Mouse (Mus musculus): Measurements from ENCODE around the gene Pld1.

Pld1 gene

DNA sequence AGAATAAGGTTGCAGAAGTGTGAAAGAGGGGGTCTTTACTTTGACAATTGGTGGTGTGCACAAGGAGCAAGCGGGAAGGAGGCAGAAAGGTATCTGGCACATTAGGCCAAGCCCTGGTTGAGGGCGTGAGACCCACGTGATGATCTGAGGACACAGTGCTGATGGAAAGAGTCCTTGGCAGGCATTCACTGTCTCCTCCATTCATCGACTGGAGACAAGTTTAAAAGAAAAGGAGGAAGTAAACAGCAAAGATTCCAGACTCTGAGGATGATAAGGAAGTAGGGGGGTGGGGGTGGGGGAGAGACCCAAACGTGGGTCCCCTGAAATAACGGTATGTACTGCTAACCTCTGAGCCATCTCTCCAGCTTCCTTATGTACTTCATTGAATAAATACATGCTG is 142.5 kb downstream of the Pld1 start:
- CTCF ChIA-PET: no interaction called here
- POLR2A ChIA-PET: no interaction called here

- CTCF ChIA-PET: no interaction called here
- POLR2A ChIA-PET: no interaction called here
Observed at GRCm38 (mm10) chr3:28083218-28083617, 144.7 kb downstream of the Pld1 start.

GRCm38 (mm10) chr3:28084281-28084680 is 145.8 kb downstream of the Pld1 start:
- ChIA-PET CTCF (no interaction called here), POLR2A (no interaction called here)

DNA sequence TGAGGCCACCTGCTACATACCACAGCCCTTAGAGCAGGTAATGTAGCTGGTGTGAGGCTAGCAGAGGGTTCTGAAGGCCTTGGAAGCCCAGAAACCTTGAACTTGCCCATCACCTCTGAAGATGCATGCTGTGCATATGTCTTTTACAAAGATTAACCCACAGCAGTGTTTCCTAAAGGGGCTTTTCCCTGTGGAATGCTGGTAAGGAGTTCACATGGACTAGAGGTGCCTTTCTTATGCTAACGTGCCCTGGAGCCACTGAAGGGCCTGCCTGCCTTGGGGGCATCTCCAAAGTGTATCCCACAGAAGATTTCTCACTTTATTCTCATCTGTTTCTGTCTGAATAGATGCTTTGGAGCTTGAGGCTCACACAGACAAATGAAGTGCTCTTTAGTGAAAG is 152.8 kb downstream of the Pld1 start:
- ChIA-PET CTCF (interaction anchor here in 1 of 4 experiments (0.7 kb wide), 1 partner anchor 189 kb away, joined by 3 read pairs; no protein-coding TSS in a partner anchor), POLR2A (interaction anchor here in 1 of 4 experiments (1.2 kb wide), 1 partner anchor 13 kb away, joined by 3 read pairs; no protein-coding TSS in a partner anchor)

- ChIA-PET CTCF (interaction anchor here in 1 of 4 experiments (0.7 kb wide), 1 partner anchor 190 kb away, joined by 3 read pairs; no protein-coding TSS in a partner anchor), POLR2A (interaction anchor here in 1 of 4 experiments (0.6 to 1.2 kb wide), 2 partner anchors 12 to 305 kb away, joined by 3 read pairs; no protein-coding TSS in a partner anchor)
Observed at GRCm38 (mm10) chr3:28091741-28092140, 153.2 kb downstream of the Pld1 start.

GRCm38 (mm10) chr3:28093684-28094302 is 155.3 kb downstream of the Pld1 start:
- CTCF ChIA-PET: no interaction called here
- POLR2A ChIA-PET: no interaction called here

- ChIA-PET CTCF (no interaction called here), POLR2A (no interaction called here)
Observed at GRCm38 (mm10) chr3:28095451-28095850, 157.0 kb downstream of the Pld1 start.

DNA sequence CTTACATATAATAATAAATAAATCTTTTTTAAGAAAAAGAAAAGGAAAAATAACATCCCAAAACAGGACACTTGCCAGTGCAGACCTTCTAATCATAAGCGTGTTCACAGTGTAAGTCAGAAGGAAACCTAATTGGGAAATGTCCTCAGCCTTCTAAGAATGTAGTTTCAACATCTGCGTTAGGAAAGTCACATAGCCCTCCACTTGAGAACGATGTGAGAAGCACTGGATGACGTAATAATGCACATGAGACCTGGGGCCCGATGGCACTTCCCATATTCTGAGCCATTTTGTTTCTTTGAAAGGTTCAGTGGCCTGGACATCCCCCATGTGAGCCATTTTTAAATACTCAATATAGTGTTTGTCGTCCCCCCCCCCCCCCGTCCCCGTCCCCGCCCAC is 160.7 kb downstream of the Pld1 start:
- ChIA-PET POLR2A (no interaction called here), CTCF (interaction anchor here in 2 of 4 experiments (0.6 to 1.0 kb wide), 2 partner anchors 58 to 81 kb away, joined by 3 read pairs; no protein-coding TSS in a partner anchor)

- POLR2A ChIA-PET: no interaction called here
- CTCF ChIA-PET: no interaction called here
Observed at GRCm38 (mm10) chr3:28104992-28105391, 166.5 kb downstream of the Pld1 start.

DNA sequence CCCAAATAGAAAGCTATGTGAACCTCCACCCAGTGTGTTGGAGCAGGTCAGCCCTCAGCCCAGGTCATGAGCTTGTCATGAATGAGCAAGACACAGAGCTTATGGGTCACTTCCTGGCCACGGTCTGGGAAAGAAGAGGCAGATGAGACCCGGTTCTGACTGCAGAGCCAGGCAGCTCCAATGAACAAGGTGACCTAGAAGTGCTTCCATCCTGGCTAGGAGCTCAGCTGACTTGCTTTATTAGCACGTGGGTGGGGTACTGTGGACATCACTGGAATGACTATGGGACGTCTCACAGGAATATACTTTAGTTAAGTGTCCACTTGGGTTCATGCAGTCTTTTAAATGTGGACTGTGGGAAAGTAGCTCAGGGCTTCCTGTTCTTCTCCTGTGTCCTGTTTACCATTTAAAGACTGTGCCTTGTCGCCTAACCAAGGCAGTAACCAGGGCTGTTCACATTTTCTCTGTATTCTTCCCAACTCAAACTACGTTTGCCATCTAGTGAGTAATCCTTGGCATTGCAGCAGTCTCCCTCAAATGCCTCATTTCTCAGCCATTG is 169.0 kb downstream of the Pld1 start:
- ChIA-PET POLR2A (interaction anchor here in 1 of 4 experiments (0.5 kb wide), 1 partner anchor 50 kb away, joined by 3 read pairs; no protein-coding TSS in a partner anchor), CTCF (interaction anchor here (0.6 to 2.0 kb wide), 9 partner anchors 89 to 769 kb away, joined by 3 to 5 read pairs (median 4); no protein-coding TSS in a partner anchor)

DNA sequence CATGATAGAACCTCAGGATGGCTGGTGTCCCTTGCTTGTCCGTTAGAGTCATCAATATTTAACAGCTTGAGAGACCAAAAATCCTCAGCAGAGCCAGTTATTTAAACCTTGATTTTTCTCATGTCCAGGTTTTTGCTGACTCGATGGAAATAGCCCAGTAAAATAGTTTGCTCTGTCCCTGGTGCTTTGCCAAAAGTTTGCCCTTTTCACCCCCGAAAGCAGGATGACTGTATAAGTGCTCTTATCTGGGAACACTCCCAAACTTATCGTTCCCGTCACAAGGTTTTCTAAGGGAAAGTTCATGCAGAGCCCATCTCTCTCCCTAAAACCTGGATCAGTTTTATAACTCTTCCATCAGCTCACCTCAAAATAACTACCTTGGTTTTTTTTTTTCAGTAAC is 173.0 kb downstream of the Pld1 start:
- ChIA-PET POLR2A (no interaction called here), CTCF (no interaction called here)

DNA sequence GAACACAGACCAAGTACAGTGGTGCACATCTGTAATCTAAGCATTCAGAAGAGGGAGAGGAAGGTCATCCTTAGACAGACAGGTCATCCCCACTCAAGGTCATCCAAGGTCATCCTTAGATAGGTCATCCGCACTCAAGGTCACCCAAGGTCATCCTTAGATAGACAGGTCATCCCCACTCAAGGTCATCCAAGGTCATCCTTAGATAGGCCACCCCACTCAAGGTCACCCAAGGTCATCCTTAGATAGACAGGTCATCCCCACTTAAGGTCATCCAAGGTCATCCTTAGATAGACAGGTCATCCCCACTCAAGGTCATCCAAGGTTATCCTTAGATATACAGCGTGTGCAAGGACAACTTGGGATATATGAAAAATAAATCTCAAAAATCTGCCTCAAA is 175.4 kb downstream of the Pld1 start:
- POLR2A ChIA-PET: no interaction called here
- CTCF ChIA-PET: no interaction called here

DNA sequence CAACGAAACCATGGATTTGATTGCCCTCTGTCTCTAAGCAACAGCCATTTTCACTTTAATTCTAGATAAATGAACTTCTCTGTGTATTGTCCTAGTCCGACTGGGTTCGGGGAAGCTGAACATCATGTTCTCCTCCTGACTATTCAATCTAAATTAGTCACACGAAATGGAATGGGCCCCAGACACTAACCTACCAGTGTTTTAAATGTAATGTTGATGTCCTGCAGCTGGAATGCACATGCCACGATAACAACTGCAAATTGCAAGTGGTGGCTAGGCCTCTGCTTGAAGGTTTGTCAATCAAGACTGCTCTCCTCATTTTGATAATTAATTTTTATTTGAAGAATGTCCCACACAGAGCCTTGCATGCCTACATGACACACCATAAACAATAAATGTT is 203.2 kb downstream of the Pld1 start:
- POLR2A ChIA-PET: no interaction called here
- CTCF ChIA-PET: no interaction called here

- ChIA-PET POLR2A (no interaction called here), CTCF (no interaction called here)
Observed at GRCm38 (mm10) chr3:28142121-28142520, 203.6 kb downstream of the Pld1 start.

- ChIA-PET POLR2A (no interaction called here), CTCF (no interaction called here)
Observed at GRCm38 (mm10) chr3:28144676-28145075, 206.2 kb downstream of the Pld1 start.

DNA sequence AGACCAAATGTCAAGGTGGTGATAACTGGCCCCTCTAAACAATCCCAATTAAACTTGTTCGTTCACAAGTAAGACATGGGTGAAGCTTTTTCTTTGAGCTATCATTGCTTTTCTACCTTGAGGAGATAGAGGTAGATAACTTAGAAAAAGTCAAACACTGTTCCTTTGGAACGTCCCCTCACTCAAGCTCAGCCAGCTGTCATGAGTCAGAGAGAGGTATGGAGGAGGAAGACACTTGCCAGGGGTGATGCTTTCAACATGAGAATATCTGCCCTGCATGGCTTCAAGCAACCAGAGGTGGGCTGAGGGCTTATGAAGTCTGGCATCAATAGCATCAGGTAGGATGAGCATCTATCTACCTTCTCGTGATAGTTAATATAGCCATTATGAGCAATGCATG is 207.0 kb downstream of the Pld1 start:
- ChIA-PET POLR2A (no interaction called here), CTCF (no interaction called here)

DNA sequence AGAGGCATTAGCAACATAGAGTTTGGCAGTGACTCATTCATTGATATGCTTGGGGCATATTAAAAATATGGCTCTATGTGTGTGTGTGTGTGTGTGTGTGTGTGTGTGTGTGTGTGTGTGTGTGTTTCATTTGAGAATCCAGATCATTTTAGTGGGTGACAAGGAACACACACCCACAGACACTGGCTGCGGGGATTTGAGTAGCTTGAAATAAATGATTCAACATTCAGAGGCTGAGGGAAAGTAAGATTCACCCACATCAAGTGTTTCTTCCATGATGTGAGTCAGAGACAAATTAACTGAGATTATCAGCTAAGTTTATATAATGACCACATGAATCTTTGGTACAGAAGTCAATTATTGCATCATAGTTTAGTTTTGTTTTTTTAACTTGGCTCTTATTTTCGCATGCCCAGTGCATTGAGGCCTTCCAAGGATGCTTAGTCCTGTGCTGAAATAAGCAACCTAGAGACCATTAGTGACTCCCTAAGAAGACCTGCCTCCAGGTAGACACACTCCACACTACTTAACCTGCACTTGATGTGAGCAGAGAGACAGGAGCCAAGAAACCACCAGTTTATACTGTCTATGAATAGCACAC is 211.3 kb downstream of the Pld1 start:
- POLR2A ChIA-PET: no interaction called here
- CTCF ChIA-PET: interaction anchor here in 1 of 4 experiments (0.5 kb wide), 1 partner anchor 142 kb away, joined by 4 read pairs; no protein-coding TSS in a partner anchor

DNA sequence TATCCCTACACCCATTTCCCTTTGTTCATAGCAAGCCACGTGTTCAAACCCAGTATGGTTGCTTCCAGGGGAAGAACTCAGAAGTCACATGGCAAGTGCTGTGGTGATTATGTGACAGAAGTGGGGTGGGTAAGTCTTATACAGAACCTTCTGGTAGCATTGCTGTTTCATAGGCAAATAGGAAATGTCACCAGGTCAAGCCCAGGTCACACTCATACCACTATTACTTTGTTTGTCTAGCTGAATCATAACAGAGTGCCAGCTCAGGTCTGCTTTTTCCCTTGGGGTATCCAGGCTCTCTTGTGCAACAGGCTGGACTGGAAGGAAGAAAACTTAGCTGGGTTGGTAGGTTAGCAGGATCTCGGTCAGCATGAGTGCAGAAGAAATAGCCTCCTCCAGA is 219.5 kb downstream of the Pld1 start:
- ChIA-PET POLR2A (interaction anchor here in 1 of 4 experiments (1.1 kb wide), 1 partner anchor 10 kb away, joined by 3 read pairs; no protein-coding TSS in a partner anchor), CTCF (no interaction called here)

GRCm38 (mm10) chr3:28158916-28159315 is 220.4 kb downstream of the Pld1 start:
- CTCF ChIA-PET: interaction anchor here in 1 of 4 experiments (0.6 kb wide), 1 partner anchor 91 kb away, joined by 6 read pairs; no protein-coding TSS in a partner anchor
- POLR2A ChIA-PET: no interaction called here

GRCm38 (mm10) chr3:28162346-28162745 is 223.9 kb downstream of the Pld1 start:
- ChIA-PET POLR2A (no interaction called here), CTCF (interaction anchor here in 1 of 4 experiments (0.6 kb wide), 1 partner anchor 824 kb away, joined by 3 read pairs; no protein-coding TSS in a partner anchor)

DNA sequence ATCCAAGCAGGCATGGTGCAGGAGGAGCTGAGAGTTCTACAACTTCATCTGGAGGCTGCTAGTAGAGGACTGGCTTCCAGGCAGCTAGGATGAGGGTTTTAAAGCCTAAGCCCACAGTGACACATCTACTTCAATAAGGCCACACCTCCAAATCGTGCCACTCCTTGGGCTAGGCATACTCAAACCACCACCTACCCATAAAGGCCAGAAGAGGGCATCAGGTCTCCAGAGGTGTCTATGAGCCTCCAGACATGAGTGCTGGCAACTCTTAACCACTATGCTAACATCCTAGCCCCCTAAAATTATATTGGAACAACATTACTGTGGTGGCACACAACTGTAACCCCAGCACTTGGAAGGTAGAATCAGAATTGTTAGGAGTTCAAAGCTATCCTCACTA is 226.2 kb downstream of the Pld1 start:
- ChIA-PET CTCF (interaction anchor here (0.6 to 2.8 kb wide), 14 partner anchors 9 to 616 kb away, joined by 3 to 13 read pairs (median 4); no protein-coding TSS in a partner anchor), POLR2A (interaction anchor here in 1 of 4 experiments (1.1 kb wide), 1 partner anchor 17 kb away, joined by 3 read pairs; no protein-coding TSS in a partner anchor)
